Mouse (Mus musculus) retina, postnatal 7 days (tissue): Measurements from ENCODE around the gene Tfdp2.
"Not testable (repeated sequence)": the region's sequence is repeated elsewhere in the genome, so short reads cannot be mapped to it uniquely, and the experiment has no call there.

Source experiments
- DNase-seq: peaks from one replicate; pipeline ENCODE4 v3.0.0-alpha.2; 2012; ENCODE audit warnings: low read depth, low spot score

Tfdp2 gene

GRCm38 (mm10) chr9:96299324-96300008 lies 103.4 kb downstream of the Tfdp2 start:
- no peak for DNase-seq

- DNase-seq, result no peak
These were observed 112.7 kb downstream of the Tfdp2 start for GRCm38 (mm10) chr9:96308816-96309215.

- no peak for DNase-seq
These were observed 116.0 kb downstream of the Tfdp2 start for GRCm38 (mm10) chr9:96312074-96312473.

GRCm38 (mm10) chr9:96319333-96319732 lies 123.3 kb downstream of the Tfdp2 start:
- no peak for DNase-seq

GRCm38 (mm10) chr9:96320551-96320980 lies 124.5 kb downstream of the Tfdp2 start:
- DNase-seq, result no peak

- no peak for DNase-seq
These were observed 126.5 kb downstream of the Tfdp2 start for GRCm38 (mm10) chr9:96322411-96323152.

- peak; percentile 31 for DNase-seq
These were observed 128.4 kb downstream of the Tfdp2 start for GRCm38 (mm10) chr9:96324502-96324901.

- no peak for DNase-seq
These were observed 130.4 kb downstream of the Tfdp2 start for GRCm38 (mm10) chr9:96326496-96326923.

GRCm38 (mm10) chr9:96328226-96328625 lies 132.2 kb downstream of the Tfdp2 start:
- no peak for DNase-seq

GRCm38 (mm10) chr9:96331146-96331545 lies 135.1 kb downstream of the Tfdp2 start:
- DNase-seq, result no peak

- DNase-seq, result no peak
These were observed 149.7 kb downstream of the Tfdp2 start for GRCm38 (mm10) chr9:96345750-96346149.

GRCm38 (mm10) chr9:96348885-96349284 lies 152.8 kb downstream of the Tfdp2 start:
- no peak for DNase-seq

- DNase-seq, result peak; percentile 46
These were observed 153.9 kb downstream of the Tfdp2 start for GRCm38 (mm10) chr9:96350010-96350409.

- no peak for DNase-seq
These were observed 154.4 kb downstream of the Tfdp2 start for GRCm38 (mm10) chr9:96350476-96350875.

- DNase-seq, result not testable (repeated sequence)
These were observed 155.7 kb downstream of the Tfdp2 start for GRCm38 (mm10) chr9:96351771-96352170.

GRCm38 (mm10) chr9:96353121-96353769 lies 157.2 kb downstream of the Tfdp2 start:
- no peak for DNase-seq

GRCm38 (mm10) chr9:96353799-96354198 lies 157.7 kb downstream of the Tfdp2 start:
- no peak for DNase-seq

GRCm38 (mm10) chr9:96360056-96360455 lies 164.0 kb downstream of the Tfdp2 start:
- no peak for DNase-seq

GRCm38 (mm10) chr9:96363581-96364140 lies 167.6 kb downstream of the Tfdp2 start:
- no peak for DNase-seq

GRCm38 (mm10) chr9:96364141-96364838 lies 168.2 kb downstream of the Tfdp2 start, which contains the start of gene Atp1b3:
TSS of gene Atp1b3 (minus strand) at chr9:96364442.
- peak; percentile 96 for DNase-seq

- DNase-seq, result no peak
These were observed 169.3 kb downstream of the Tfdp2 start for GRCm38 (mm10) chr9:96365271-96365872.
